Mouse (Mus musculus) layer of hippocampus, adult 8-10 months (tissue): ENCODE results near the gene Nell2. TPM values are rescaled to one million over a fixed set of nuclear protein-coding genes. Genes with fewer than 3 reads are reported as not detected.
"Not testable (repeated sequence)": the region's sequence is repeated elsewhere in the genome, so short reads cannot be mapped to it uniquely, and the experiment has no call there.

ENCODE experiments used
- DNase-seq, 2 experiments: peaks; one replicate each; pipeline ENCODE4 v3.0.0; 2022; ENCODE audit warnings: low spot score in 2 of 2
- total RNA-seq, 4 experiments: library from RNA; stranded (reverse); gene quantifications; 2 replicates each; pipeline ENCODE4 v1.2.4; 2022

Nell2 gene
- 100 to 1,000 TPM; 657 to 707 (median 664) TPM for total RNA-seq

DNA sequence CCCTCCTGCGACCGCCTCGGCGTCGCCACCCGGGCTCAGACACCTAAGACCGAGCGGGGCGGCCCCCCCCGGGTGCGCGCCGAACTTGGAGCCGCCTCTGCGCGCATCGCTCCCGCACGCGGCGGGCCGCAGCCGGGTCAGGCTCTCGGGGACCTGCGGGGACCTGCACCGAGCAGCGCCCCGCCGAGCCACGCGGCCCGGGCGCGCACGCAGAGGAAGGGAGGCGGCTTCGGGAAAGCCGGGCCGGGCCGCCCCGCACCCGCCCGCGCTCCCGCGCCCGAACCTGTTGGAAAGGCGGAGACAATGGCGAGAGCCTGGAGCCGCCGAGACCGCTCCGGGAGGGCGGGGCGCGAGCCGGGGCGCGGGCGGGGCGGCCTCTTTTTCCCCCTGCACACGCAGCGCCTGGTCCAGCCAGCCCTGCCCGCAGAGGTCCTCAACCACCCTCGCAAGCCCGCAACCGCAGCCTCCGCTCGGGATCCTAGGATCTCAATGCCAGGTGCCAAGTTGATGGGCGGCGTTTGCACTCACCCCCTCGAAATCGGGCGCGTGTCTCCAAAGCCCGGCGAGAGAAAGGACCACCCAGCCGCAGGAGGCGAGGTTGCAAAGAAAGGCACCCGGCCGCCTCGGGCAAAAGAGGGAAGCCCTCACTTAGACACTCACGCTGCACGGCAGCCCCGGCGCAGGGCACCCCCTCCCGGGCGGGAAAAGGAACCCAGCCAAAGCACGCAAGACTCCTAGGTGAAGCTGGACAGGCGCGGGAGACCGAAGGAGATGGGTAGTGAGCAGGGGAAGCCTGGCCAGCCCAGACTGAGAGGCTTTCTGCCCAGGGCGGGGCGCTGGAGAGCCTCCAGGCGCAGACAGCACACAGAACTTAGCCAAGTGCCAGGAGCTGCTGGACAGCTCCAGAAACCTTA, at the start of gene Nell2:
TSS of gene Nell2 (minus strand) at position 612 of the 914 bp plus-strand sequence.
- peak; percentile 51 to 62 for DNase-seq

DNA sequence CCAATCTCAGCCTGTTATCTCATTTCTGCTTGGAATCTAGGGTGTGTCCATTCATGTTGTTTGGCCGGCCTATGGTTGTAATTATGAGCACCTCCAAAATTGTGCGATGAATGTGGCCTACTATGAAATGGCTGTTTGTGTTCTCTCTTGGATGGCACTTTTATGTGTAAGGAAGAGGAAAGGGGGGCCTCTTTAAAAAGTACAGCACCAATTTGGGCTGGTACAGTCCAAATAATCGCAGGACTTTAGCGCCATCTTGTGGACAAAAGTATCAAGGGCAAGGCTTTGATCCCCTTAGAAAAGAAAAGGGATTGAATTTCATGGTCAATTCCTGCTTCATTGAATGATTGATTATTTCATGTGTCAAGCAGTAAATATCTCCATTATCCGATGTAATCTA, 46.3 kb upstream of the Nell2 start:
- DNase-seq, result peak; percentile 17 to 65

DNA sequence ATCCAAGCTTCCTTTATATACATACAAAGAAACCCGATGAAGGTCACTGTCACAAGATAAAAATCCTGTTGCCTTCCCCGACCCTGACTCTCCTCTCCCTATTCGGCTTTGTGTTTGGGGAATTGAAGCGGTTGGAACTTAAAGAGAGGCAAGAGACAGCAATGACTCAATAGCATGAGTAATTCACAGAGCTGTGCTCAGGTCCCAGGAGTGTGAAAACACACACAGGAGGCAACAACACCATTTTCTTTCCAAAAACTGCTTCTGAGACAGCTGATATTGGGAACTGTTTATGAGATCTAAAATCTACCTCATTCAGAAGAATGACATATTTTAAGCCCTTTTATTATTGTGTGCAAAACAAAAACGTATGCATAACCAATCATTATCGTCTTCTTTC, 41.2 kb upstream of the Nell2 start:
- no peak for DNase-seq

DNA sequence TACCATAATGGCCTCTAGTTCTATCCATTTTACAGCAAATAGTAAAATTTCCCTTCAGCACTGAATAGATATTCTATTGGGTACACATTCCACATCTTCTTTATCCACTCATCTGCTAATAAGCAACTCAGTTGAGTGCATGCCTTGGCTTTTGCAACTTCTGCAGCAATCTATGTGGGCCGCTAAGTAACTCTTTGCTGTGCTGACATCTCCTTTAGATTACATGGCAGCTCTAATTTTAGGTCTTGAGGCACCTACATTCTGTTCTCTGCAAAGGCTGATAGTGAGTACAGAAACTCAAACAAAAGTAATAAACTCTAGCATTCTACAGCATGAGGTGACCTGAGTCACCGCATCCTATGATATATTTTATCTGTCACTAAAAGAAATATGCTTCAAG, 36.8 kb upstream of the Nell2 start:
- DNase-seq, result no peak

DNA sequence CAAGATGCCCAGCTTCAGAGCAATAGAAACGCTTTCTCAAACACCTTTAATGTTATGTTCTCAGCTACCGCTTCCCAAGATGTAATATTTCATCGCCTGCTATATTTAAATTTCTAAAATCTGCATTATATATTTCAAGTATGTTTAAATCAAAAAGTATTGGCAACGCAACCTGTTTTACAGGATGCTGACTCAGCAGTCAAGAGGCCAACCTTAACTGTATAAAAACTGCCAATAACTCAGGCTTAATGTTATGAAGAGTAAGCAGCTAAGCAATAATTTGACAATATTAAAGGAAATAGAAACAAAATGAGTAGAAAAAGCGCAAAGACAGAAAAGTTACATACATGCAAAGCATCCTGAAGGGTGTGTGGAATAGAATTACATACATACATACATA, 32.9 kb upstream of the Nell2 start:
- no peak for DNase-seq

DNA sequence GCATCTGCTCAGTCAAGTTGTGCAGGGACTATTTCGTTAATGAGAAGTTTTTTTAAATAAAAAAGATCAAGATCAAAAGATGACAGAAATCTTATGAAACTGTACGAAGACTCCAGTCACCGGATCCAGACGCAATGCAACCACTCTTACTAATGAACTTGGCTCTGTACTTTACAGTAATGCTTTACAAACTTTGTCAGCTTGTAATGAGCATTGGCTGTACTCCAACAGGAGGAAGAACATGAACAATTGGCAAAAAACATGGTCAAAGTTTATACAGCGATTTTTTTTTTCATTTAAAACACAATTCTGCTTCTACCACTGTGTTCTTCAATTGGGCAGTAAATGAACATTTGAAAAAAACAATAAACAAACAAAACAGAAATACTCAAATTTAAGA, 21.7 kb upstream of the Nell2 start:
- no peak for DNase-seq

DNA sequence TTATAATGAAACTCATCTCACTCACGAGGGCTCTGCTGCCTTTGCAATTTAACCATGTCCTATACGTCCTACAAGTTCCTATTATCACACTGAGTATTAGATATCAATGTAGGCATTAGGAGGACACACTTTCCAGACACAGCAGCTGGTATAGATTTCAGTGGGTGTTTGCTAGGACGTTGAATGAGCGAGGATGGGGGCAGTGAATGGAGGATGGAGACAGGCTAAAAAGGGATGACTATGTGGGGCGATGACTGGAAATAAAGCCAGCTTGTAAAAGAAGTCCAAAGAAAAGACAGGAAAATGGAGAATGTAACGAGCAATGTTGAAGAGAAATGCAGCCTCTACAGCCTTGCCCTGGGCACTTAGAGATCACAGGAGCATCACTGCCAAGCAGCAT, 14.3 kb upstream of the Nell2 start:
- no peak for DNase-seq

DNA sequence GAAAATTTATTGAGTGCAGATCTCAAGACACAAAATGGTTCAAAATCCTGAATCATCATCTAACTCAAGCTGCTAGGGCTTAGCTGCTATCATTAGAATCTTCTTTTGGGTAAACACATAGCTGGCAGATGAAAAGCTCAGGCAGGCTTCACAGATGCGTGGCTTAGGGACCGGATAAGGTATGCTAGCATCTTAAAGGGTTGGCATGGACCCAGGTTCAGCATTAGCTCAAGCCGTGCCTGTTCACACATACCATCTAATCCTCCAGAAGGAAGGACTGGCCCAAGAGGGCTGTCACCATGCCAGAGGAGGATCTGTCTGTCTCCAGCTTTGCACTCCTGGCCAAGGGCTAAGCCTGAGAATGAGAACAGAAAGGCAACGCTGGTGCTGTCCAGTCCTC, 8.4 kb upstream of the Nell2 start:
- DNase-seq, result peak; percentile 29 to 43

DNA sequence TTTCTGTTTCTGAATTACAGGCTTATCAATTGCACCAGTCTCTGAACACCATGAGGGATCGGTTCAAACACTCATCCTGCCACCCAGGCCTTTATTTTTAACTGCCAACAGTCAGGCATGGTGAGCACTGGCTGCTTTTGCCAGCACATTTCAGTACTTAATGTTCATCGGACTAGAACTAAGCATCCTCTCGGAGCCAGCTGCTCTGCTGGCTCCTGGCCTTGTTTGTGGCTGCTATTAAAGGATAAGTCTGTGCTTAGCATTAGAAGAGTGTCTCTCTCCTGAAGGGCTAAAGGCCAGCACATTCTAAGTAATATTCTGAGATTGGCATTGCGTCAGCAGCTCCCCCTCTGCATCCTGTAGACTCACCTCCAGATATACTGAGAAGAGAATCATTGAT, 7.9 kb upstream of the Nell2 start:
- DNase-seq, result peak; percentile 76 to 85

DNA sequence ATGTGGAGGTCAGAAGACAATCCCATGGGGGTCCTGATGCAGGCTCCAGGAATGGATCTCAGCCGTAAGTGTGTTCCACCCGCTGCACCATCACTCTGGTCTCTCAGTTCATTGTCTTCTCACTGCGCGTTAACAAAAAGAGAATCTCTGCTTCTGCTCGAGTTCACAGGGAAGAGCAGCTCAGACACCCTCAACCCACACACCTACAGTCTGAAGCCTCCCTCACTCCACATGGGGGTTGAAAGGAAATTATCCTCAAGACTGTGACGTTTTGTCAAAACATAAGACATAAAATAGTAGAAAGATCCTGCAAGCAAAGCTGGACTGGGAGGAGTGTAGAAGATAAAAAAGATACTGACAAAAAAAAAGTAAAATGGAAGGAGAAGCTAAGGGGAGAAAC, 6.3 kb upstream of the Nell2 start:
- no peak for DNase-seq

DNA sequence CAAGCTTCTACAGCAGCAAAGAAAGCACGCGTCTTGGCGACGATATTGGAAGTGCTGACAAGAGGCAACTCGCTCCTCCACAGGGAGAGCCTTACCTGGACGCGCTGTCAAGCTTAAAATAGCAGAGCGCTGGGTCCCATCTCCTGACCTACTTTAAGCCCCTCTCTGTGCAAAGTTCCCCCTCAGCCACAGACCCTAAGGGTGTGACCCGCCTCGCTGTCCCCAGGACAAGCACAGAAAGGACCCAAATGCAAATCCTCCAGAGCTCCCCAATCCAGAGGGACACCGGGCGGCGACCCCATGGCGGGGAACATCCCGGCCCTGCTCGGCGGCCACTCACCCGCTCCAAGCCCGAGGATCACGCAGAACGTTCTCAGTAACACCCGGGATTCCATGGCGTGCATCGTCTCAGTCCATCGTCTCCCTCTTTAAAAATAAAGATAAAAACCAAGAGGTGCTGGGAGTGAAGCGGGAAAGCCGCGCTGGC, 855 bp downstream of the Nell2 start:
- DNase-seq, result no peak

DNA sequence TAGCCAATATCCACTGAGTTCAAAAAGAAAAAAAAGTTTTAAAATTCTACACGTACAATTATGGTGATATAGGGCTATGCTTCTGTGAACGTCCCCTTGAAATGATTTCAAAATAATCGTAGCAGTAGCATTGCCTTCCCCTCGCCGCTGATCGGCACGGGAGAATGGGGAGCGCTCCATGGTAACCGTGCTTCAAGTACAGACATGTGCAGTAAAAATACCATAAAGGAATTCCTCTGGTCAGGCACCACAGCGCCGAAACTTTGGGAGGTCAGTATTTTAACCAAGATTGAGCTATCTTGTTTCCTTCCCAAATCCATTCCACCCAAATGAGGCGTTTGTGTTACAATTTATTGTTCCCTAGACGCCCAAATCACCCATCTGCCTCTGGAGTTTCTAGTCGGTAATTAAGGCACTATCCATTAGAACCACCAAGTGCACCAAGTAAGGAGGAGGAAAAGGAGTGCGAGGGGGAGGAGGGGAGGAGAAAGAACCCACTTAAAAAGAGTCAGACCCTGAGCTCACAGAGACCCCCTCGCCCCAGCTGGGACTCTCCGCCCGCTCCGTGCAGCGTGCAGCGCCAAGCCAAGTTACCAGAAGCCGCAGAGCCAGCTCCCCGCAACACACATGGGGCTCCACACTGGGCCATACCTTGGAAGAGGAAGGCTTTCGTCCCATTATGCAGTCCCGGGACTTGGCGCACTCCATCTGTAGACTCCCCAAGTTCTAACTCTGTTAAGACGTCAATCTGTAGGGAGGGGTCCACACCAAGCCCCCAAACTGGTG, 1.5 kb downstream of the Nell2 start:
- DNase-seq, result no peak

DNA sequence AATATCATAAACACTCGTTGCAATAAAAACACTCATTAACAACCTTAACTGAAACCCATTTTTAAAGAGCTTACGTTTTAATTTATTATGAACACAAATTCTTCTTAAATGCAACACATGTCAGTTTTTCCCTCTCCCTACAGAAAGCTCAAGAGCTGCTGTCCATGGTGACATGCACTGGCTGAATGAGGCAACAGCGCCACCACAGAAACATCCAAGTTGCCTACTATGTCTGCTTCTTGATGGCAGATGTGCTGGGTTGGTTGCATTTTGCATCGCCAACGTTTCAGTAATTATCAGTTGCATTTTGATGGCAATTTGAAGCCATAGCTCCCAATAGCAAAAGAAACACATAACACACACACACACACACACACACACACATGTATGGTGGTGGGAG, 2.4 kb downstream of the Nell2 start:
- DNase-seq, result peak; percentile 44 to 73

DNA sequence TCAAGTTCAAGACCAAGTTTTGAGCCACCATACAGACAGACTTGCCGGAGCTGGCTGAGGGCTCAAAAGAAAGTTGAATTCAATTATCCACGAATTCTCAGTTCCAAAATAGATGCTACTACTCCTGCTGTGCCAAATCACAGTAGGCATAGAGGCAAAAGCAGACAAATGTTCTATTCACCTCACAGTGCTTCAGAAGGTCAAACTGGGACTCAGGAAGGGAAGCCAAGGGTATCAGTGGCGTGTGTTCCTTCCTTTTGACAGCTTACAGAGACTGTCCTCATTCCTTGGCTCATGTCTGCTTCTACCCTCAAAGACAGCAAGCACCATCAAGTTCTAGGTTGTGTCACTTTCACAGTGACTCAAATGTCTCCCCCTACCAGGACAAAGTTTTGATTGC, 10.2 kb downstream of the Nell2 start:
- no peak for DNase-seq

DNA sequence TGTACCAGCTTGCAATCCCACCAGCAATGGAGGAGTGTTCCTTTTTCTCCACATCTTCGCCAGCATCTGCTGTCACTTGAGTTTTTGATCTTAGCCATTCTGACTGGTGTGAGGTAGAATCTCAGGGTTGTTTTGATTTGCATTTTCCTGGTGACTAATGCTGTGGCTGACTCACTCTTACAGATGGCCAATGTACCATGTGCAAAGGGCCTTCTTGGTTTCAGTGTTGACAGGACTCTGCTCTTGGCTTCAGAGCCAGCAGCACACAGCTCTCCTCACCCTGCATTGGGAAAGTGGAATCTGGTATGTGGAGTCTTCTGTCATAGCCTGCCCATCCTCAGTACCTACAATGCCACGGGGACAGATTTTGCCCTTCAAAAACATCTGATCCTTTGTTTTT, 15.1 kb downstream of the Nell2 start:
- not testable (repeated sequence) for DNase-seq

DNA sequence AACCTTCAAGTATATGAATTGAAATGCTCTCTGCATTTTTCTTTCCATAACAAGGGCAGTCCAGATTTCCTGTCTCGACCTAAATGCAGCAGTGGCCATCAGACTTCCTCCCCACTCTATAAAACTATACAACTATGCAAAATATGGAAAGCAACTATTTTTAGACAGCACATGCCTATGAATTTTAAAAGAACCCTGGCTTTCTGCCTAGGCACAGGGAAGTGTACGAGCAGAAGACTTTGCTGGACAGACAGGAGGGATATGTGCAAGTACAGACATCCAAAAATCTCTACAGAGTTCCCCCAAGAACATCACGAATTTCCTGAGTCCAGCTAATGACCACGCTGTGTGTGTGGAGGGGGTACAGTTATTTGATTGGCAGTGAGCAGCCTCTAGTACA, 32.7 kb downstream of the Nell2 start:
- no peak for DNase-seq

DNA sequence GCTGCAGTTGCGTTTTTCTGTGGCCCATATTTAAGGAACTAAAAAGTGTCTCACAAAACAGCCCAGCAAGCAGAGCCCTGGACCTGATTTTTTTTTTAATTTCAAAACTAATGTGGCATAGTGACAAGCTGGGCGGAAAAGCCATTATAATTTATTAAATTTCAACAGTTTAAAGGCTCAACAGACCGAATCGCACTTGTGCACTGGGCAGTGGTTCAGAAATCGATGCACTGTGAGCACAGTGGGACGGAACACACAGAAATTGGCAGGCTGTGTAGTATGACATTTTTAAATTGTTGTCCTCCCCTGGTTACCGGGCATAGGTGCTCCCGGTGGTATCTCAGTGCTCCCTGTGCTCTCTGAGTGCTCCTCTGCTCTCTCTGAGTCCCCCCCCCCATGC, 33.2 kb downstream of the Nell2 start:
- DNase-seq, result no peak

DNA sequence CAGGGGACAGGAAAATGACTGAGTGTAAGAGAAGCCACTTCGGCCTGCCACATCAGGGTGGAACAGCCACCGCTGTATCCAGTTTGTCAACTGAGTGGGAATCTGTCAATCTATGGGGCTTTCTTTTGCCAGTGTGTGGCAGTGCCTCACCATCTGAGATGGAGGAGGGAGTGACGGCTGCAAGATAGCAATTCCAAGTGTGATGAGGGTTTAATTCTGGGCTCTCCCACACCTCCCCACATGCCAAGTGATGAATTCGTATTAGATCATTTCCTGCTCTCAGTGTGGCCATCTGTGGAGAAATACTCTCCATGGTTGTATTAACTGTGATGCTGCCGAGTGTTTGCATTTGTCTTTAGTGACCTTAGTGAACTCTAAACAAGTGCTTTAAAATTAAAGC, 36.2 kb downstream of the Nell2 start:
- DNase-seq, result peak; percentile 71 to 76

DNA sequence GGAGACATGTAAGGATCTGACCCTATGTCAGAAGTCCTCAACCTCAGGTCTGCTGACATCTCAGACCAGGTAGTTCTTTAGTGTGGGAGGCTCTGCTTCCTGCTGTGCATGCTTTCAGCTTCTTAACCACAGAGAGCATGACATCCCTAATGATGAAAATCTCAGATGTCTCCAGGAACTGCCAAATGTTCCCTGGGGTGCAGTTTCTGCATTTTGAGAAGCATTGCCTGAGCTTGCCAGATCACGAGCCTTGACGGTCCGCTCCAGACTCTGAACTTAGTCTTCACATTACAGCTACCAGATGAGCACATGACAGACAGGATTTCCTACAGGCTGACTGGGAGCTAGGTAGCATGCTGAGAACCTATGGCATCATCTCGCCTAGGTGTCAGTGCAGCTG, 39.2 kb downstream of the Nell2 start:
- no peak for DNase-seq

DNA sequence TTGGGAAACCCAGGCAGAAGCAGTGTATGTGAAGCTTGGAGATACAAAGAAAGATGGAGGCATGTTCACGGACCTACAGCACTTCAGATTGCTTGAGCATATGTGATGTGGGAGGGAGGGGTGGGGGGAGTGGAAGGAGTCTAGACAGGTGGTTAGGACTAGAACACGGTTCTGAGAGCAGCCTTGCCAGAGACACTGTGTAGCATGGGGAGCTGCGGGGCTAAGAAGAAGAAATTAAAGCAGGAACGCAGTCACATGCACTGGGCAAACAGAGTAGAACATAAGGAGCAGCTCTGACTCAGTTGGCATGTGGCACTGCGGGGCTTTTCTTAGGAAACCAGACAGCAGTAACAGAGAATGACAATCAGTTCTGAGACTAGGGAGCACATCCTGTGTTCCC, 40.4 kb downstream of the Nell2 start:
- peak; percentile 78 to 81 for DNase-seq

DNA sequence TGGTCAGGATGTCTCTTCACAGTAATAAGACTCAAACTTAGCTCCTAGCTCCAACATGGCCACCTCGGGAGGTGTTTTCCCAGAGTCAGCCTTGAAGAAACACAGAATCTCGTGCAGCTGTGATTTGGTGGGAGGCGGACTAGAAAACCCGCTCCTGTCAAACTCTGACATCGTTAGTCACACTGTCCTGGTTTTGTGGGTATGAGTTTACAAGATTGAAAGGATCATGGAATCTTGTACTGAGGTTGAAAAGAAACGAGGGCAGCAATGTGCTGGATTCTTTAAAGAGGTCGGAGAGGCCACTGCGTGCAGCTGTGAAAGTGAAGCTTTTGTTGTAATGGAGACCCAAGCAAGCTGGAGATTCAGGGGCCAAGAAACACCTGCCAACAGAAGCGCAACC, 46.4 kb downstream of the Nell2 start:
- DNase-seq, result no peak

DNA sequence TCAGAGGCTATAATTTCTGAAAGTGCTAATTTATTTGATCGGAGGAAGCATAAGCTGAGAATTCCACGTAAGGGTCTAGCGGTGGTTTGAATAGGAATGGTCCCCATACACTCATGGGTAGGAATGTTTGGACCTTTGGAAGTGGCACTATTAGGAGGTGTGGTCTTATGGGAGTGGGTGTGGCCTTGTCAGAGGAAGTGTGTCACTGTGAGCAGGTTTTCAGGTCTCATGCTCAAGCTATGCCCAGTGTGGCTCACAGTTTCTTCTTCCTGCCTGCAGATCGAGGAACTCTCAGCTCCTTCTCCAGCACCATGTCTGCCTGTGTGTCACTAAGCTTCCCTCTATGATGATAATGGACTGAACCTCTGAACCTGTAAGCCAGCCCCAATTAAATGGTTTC, 46.8 kb downstream of the Nell2 start:
- DNase-seq, result no peak

DNA sequence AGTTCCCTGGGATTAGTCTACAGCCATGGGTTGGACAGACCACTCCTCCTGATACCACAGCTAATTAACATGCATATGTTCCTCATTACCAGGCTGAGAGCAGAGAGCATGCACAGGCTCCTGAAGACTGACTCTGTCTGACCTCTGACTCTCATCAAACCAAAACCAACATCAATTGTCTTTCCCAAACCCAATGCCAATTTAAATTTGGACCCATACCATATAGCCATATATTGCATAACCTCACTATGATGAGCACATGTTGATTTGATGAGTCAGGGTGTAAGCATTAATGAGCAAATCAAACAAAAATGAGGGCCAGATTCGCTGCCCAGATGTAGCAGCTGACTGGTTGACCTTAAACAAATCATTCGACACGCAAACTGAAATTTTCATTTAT, 51.9 kb downstream of the Nell2 start:
- no peak for DNase-seq
